Mouse (Mus musculus) hindbrain, embryonic 11.5 days (tissue): ENCODE data around the gene Hand1. TPM values are rescaled to one million over a fixed set of nuclear protein-coding genes. Genes with fewer than 3 reads are reported as not detected.
"Not testable (repeated sequence)": the region's sequence is repeated elsewhere in the genome, so short reads cannot be mapped to it uniquely, and the experiment has no call there.

Experiments used
- ATAC-seq: fragments of 200-750 bp; cut with Nextera tagmentation; 2 replicates; pipeline ENCODE4 v1.8.0; 2017; ENCODE audit warnings: mild to moderate bottlenecking, moderate TSS enrichment, moderate library complexity; ENCODE audit not compliant: low FRiP score
- DNase-seq: peaks from one replicate; pipeline ENCODE4 v3.0.0-alpha.2; 2015; ENCODE audit warnings: low spot score
- H3K27ac ChIP-seq: fragments of 300-500 bp; sonication (generic); 2 replicates; pipeline ENCODE4 v1.5.1; 2014; ENCODE audit warnings: mild to moderate bottlenecking, low read depth, low read length
- H3K27me3 ChIP-seq: fragments of 300-500 bp; sonication (generic); 2 replicates; pipeline ENCODE4 v1.6.1; 2014; ENCODE audit warnings: mild to moderate bottlenecking, low read length, moderate library complexity, mixed read lengths; ENCODE audit not compliant: control insufficient read depth, insufficient read depth
- H3K36me3 ChIP-seq: fragments of 300-500 bp; sonication (generic); 2 replicates; pipeline ENCODE4 v1.6.1; 2014; ENCODE audit warnings: mild to moderate bottlenecking, low read length, moderate library complexity, mixed read lengths; ENCODE audit not compliant: control insufficient read depth, insufficient read depth
- H3K4me1 ChIP-seq: fragments of 300-500 bp; sonication (generic); replicated peaks from 2 replicates; pipeline ENCODE4 v1.6.1; 2014; ENCODE audit warnings: low read length, mixed read lengths; ENCODE audit not compliant: control insufficient read depth, insufficient read depth
- H3K4me2 ChIP-seq: fragments of 300-500 bp; sonication (generic); replicated peaks from 2 replicates; pipeline ENCODE4 v1.6.1; 2014; ENCODE audit warnings: mild to moderate bottlenecking, low read depth, low read length
- H3K4me3 ChIP-seq: fragments of 300-500 bp; sonication (generic); 2 replicates; pipeline ENCODE4 v1.5.1; 2014; ENCODE audit warnings: low read depth, low read length
- H3K9ac ChIP-seq: fragments of 300-500 bp; sonication (generic); 2 replicates; pipeline ENCODE4 v1.6.1; 2014; ENCODE audit warnings: low read depth, low read length
- H3K9me3 ChIP-seq: fragments of 300-500 bp; sonication (generic); 2 replicates; pipeline ENCODE4 v1.6.1; 2016; ENCODE audit warnings: low read length; ENCODE audit not compliant: control insufficient read depth
- WGBS: fragments of 180-500 bp; shearing (Covaris S2); extraction: QIAGEN DNeasy Blood & Tissue Kit; methylation state at CpG from one replicate; pipeline ENCODE4 v1.1.7; 2014; 5-methylcytosine and 5-hydroxymethylcytosine counted together
- polyA plus RNA-seq: library from polyadenylated mRNA; unstranded; fragments of >200 nt; fragmentation: Nextera tagmentation; extraction: Ambion mirVana; gene quantifications from 2 replicates; pipeline ENCODE4 v1.2.1, GENCODE M21; 2014

Gene Hand1
- polyA plus RNA-seq, 1 experiment from 2014 or later, result not detected

- no peaks in the 10 kb centered on the region for H3K36me3 ChIP-seq
- H3K27me3 ChIP-seq, result no peaks in the 10 kb centered on the region
- H3K9ac ChIP-seq, result no peak overlapping the region
- H3K27ac ChIP-seq, result no peak overlapping the region
- no peak overlapping the region for H3K4me2 ChIP-seq
- H3K4me1 ChIP-seq, result no peaks in the 10 kb centered on the region
- no peaks in the 10 kb centered on the region for H3K9me3 ChIP-seq
- H3K4me3 ChIP-seq, result no peak overlapping the region
- DNase-seq (no peak), ATAC-seq (no peak)
- WGBS, result 71% methylated on average over 3 of the region's 3 CpGs
These were observed 18.3 kb upstream of the Hand1 start for GRCm38 (mm10) chr11:57850931-57851330.

- Histone ChIP-seq H3K4me3 (no peak overlapping the region), H3K9ac (no peak overlapping the region), H3K36me3 (no peaks in the 10 kb centered on the region), H3K27me3 (no peaks in the 10 kb centered on the region), H3K4me1 (no peaks in the 10 kb centered on the region), H3K9me3 (no peaks in the 10 kb centered on the region), H3K4me2 (no peak overlapping the region), H3K27ac (no peak overlapping the region)
- DNase-seq (no peak), ATAC-seq (no peak)
- 64% methylated on average over 7 of the region's 7 CpGs for WGBS
These were observed 17.7 kb upstream of the Hand1 start for GRCm38 (mm10) chr11:57850298-57850697.

- no peaks in the 10 kb centered on the region for H3K4me1 ChIP-seq
- ATAC-seq (no peak), DNase-seq (no peak)
- H3K4me3 ChIP-seq, result no peak overlapping the region
- H3K4me2 ChIP-seq, result no peak overlapping the region
- no peak overlapping the region for H3K27ac ChIP-seq
- H3K36me3 ChIP-seq, result no peaks in the 10 kb centered on the region
- H3K9me3 ChIP-seq, result no peaks in the 10 kb centered on the region
- H3K27me3 ChIP-seq, result peaks cover 7% of the 10 kb centered on the region
- no peak overlapping the region for H3K9ac ChIP-seq
- 65% methylated on average over 7 of the region's 7 CpGs for WGBS
These were observed 14.8 kb upstream of the Hand1 start for GRCm38 (mm10) chr11:57847396-57847795.

DNA sequence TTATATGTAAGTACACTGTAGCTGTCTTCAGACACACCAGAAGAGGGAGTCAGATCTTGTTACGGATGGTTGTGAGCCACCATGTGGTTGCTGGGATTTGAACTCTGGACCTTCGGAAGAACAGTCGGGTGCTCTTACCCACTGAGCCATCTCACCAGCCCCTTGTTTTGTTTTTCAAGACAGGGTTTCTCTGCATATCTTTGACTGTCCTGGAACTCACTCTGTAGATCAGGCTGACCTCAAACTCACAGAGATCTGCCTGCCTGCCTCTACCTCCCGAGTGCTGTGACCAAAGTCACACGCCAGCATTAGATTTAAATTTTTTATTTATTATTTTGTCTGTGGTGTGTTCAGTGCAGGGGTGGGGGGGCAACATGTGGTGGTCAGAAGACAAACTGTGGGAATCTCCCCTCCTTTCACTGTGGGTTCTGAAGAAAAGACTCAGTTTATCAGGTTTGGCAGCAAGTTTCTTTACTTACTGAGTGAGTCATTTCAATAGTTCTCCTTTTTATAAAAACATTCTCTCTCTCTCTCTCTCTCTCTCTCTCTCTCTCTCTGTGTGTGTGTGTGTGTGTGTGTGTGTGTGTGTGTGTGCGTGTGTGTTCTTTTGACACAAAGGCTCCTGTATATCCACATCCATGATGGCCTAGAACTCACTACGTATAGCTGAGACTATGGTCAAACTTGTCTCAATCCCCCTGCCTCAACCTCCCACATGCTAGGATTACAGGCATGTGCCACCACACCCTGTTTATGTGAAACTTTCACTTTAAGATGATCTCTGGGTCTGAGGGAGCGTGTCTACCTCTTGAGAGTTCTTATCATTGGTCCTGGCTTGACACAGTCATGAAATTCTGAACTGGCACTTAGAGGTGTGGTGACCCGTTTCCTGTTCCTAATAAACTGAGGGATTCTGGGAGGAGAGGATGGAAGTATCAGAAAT lies 14.1 kb upstream of the Hand1 start:
- not testable (repeated sequence) for H3K4me1 ChIP-seq

GRCm38 (mm10) chr11:57841391-57841790 lies 8.8 kb upstream of the Hand1 start:
- Histone ChIP-seq H3K4me3 (no peak overlapping the region), H3K27me3 (peaks cover 57% of the 10 kb centered on the region), H3K9me3 (no peaks in the 10 kb centered on the region), H3K4me1 (no peaks in the 10 kb centered on the region), H3K9ac (no peak overlapping the region), H3K27ac (no peak overlapping the region), H3K36me3 (no peaks in the 10 kb centered on the region), H3K4me2 (no peak overlapping the region)
- ATAC-seq (no peak), DNase-seq (peak; percentile 23)
- WGBS, result 24% methylated on average over 7 of the region's 7 CpGs

More for the DNA sequence above, 14.1 kb upstream of the Hand1 start:
- H3K27ac ChIP-seq, H3K4me2 ChIP-seq, ATAC-seq, DNase-seq, H3K36me3 ChIP-seq, H3K9me3 ChIP-seq, H3K4me3 ChIP-seq, H3K9ac ChIP-seq: not testable (repeated sequence)
- peaks cover 10% of the 10 kb centered on the region for H3K27me3 ChIP-seq
- 88% methylated on average over 7 of the region's 9 CpGs for WGBS

GRCm38 (mm10) chr11:57840986-57841385 lies 8.4 kb upstream of the Hand1 start:
- H3K4me3 ChIP-seq, result no peak overlapping the region
- DNase-seq (peak; percentile 12), ATAC-seq (no peak)
- no peak overlapping the region for H3K9ac ChIP-seq
- no peaks in the 10 kb centered on the region for H3K9me3 ChIP-seq
- no peak overlapping the region for H3K4me2 ChIP-seq
- WGBS, result 21% methylated on average over 10 of the region's 10 CpGs
- no peaks in the 10 kb centered on the region for H3K36me3 ChIP-seq
- H3K4me1 ChIP-seq, result no peaks in the 10 kb centered on the region
- no peak overlapping the region for H3K27ac ChIP-seq
- H3K27me3 ChIP-seq, result peaks cover 61% of the 10 kb centered on the region

GRCm38 (mm10) chr11:57837861-57838680 lies 5.5 kb upstream of the Hand1 start:
- Histone ChIP-seq H3K27me3 (peaks cover 87% of the 10 kb centered on the region), H3K27ac (no peak overlapping the region), H3K4me1 (peaks cover 2% of the 10 kb centered on the region; the same call in 1 of the 2 replicates), H3K4me2 (no peak overlapping the region), H3K9me3 (no peaks in the 10 kb centered on the region), H3K4me3 (no peak overlapping the region), H3K36me3 (no peaks in the 10 kb centered on the region), H3K9ac (no peak overlapping the region)
- ATAC-seq (no peak), DNase-seq (peak; percentile 48)
- 5% methylated on average over 22 of the region's 22 CpGs for WGBS

- Histone ChIP-seq H3K4me3 (no peak overlapping the region), H3K9me3 (no peaks in the 10 kb centered on the region), H3K27ac (no peak overlapping the region), H3K27me3 (peaks cover 89% of the 10 kb centered on the region), H3K4me2 (no peak overlapping the region), H3K9ac (no peak overlapping the region), H3K4me1 (peaks cover 2% of the 10 kb centered on the region; the same call in 1 of the 2 replicates), H3K36me3 (no peaks in the 10 kb centered on the region)
- WGBS, result under 1% methylated on average over 38 of the region's 38 CpGs
- ATAC-seq (no peak), DNase-seq (peak; percentile 52)
These were observed 4.5 kb upstream of the Hand1 start for GRCm38 (mm10) chr11:57836872-57837680.
